Comparison of ENCODE assay signal across 21 mouse cellular contexts in genomic region chr11:98835296-98835695, GRCm38 (mm10). TPM values are rescaled to one million over a fixed set of nuclear protein-coding genes. Genes with fewer than 3 reads are reported as not detected.
DNase-seq lines count a peak whose midpoint lies in the region; ATAC-seq and TF ChIP-seq lines count a peak whose summit lies in the region.
"Had no signal": no experiment of that assay in that cellular context is flagged by ENCODE, and none has a peak within 500 bp of the region (broad histone marks: within the 10 kb centered on the region; RNA-seq: fewer than 3 reads in every experiment).

No protein-coding gene starts in this region.

- peaks cover 50% of the 10 kb centered on the region for H3K36me3 ChIP-seq in forebrain, embryonic 13.5 days (ENCODE audit: poor library complexity, severe bottlenecking)
- H3K36me3 ChIP-seq in forebrain, embryonic 12.5 days (replicated peaks), result peaks cover 41% of the 10 kb centered on the region
- peaks cover 16% of the 10 kb centered on the region; the same call in 1 of the 2 replicates for H3K36me3 ChIP-seq in lung, postnatal 0 days (ENCODE audit: insufficient read depth, low read length)
- H3K36me3 ChIP-seq in forebrain, postnatal 0 days (ENCODE audit: insufficient read depth), result peaks cover 30% of the 10 kb centered on the region

- no peak overlapping the region for H3K27ac ChIP-seq in forebrain, embryonic 13.5 days
- no peak overlapping the region for H3K27ac ChIP-seq in forebrain, embryonic 12.5 days
- H3K27ac ChIP-seq in lung, postnatal 0 days (ENCODE audit: low read length), result 0 out of 2 replicates have a peak overlapping the region, but pooled peaks have one; percentile 32
- peak overlapping the region; percentile 69 for H3K27ac ChIP-seq in forebrain, postnatal 0 days (ENCODE audit: low read depth, low read length)
- H3K27ac ChIP-seq: embryonic facial prominence, embryonic 12.5 days; heart, adult 2 months; hindbrain, embryonic 14.5 days; midbrain, embryonic 12.5 days had no signal

- H3K27me3 ChIP-seq in forebrain, embryonic 13.5 days, result peaks cover 22% of the 10 kb centered on the region
- H3K27me3 ChIP-seq in forebrain, embryonic 12.5 days, result peaks cover 36% of the 10 kb centered on the region
- H3K27me3 ChIP-seq in lung, postnatal 0 days (replicated peaks; ENCODE audit: insufficient read depth, low read length), result peaks cover 5% of the 10 kb centered on the region
- no peaks in the 10 kb centered on the region for H3K27me3 ChIP-seq in forebrain, postnatal 0 days (ENCODE audit: insufficient read depth, low read length)

- no peak overlapping the region for H3K4me3 ChIP-seq in forebrain, embryonic 13.5 days
- H3K4me3 ChIP-seq in forebrain, embryonic 12.5 days (replicated peaks), result no peak overlapping the region
- no peak overlapping the region for H3K4me3 ChIP-seq in lung, postnatal 0 days (ENCODE audit: low read depth, low read length)
- no peak overlapping the region for H3K4me3 ChIP-seq in forebrain, postnatal 0 days (ENCODE audit: low read depth, low read length)
- H3K4me3 ChIP-seq: heart, adult 2 months; intestine, embryonic 15.5 days; midbrain, embryonic 12.5 days had no signal

- no peak for ATAC-seq in forebrain, embryonic 13.5 days
- no peak for ATAC-seq in forebrain, embryonic 12.5 days (ENCODE audit: low FRiP score)
- no peak for ATAC-seq in lung, postnatal 0 days
- ATAC-seq in forebrain, postnatal 0 days, result peak; percentile 47; the same call in 1 of the 2 replicates

- no peak for TF ChIP-seq CTCF in lung, postnatal 0 days (IDR thresholded peaks at IDR 0.05)
- no peak for TF ChIP-seq CTCF in forebrain, postnatal 0 days (IDR thresholded peaks at IDR 0.05; ENCODE audit: low read depth)

- DNase-seq in lung, postnatal 0 days (ENCODE audit: low spot score), result no peak
- no peak for DNase-seq in lung, postnatal 25 days (ENCODE audit: low spot score)
- DNase-seq in R1 (ENCODE audit: low read depth, low spot score), result peak; percentile 52
- peak; percentile 69 for DNase-seq in forebrain, postnatal 0 days
- DNase-seq in spleen, adult 18-20 months, result no peak
- no peak for DNase-seq in adrenal gland, postnatal 25 days
- DNase-seq: cerebellum, adult 9-10 months; gastrocnemius, postnatal 25 days; heart, adult 2 months; heart, postnatal 36 days; kidney, postnatal 36 days; lung, adult 2 months; lung, postnatal 4 days; thymus, postnatal 14 days had no signal

- TF ChIP-seq EP300 in lung, postnatal 0 days (IDR thresholded peaks at IDR 0.05), result no peak

- WGBS in forebrain, embryonic 13.5 days, result 27% methylated on average over 5 of the region's 5 CpGs
- WGBS in forebrain, embryonic 12.5 days, result 31% methylated on average over 5 of the region's 5 CpGs
- WGBS in lung, postnatal 0 days, result 54% methylated on average over 5 of the region's 5 CpGs
- WGBS in forebrain, postnatal 0 days, result 18% methylated on average over 5 of the region's 5 CpGs

- H3K9ac ChIP-seq in forebrain, embryonic 13.5 days, result 0 out of 2 replicates have a peak overlapping the region, but pooled peaks have one; percentile 4
- H3K9ac ChIP-seq in forebrain, embryonic 12.5 days, result no peak overlapping the region
- no peak overlapping the region for H3K9ac ChIP-seq in lung, postnatal 0 days (replicated peaks; ENCODE audit: low read depth)
- no peak overlapping the region for H3K9ac ChIP-seq in forebrain, postnatal 0 days
- H3K9ac ChIP-seq: embryonic facial prominence, embryonic 12.5 days; hindbrain, embryonic 14.5 days; intestine, embryonic 15.5 days; midbrain, embryonic 12.5 days had no signal

- no peaks in the 10 kb centered on the region for H3K9me3 ChIP-seq in forebrain, embryonic 13.5 days (replicated peaks)
- H3K9me3 ChIP-seq in forebrain, embryonic 12.5 days, result no peaks in the 10 kb centered on the region
- no peaks in the 10 kb centered on the region for H3K9me3 ChIP-seq in lung, postnatal 0 days (ENCODE audit: low read length)
- H3K9me3 ChIP-seq in forebrain, postnatal 0 days (ENCODE audit: low read length), result no peaks in the 10 kb centered on the region
- H3K9me3 ChIP-seq: embryonic facial prominence, embryonic 12.5 days; intestine, embryonic 15.5 days; midbrain, embryonic 12.5 days had no signal

- H3K4me2 ChIP-seq in forebrain, embryonic 13.5 days, result no peak overlapping the region
- no peak overlapping the region for H3K4me2 ChIP-seq in forebrain, embryonic 12.5 days
- H3K4me2 ChIP-seq in lung, postnatal 0 days (replicated peaks; ENCODE audit: low read depth, low read length), result no peak overlapping the region
- H3K4me2 ChIP-seq in forebrain, postnatal 0 days (ENCODE audit: low read depth), result no peak overlapping the region
- H3K4me2 ChIP-seq: hindbrain, embryonic 14.5 days; liver, embryonic 11.5 days had no signal

- peaks cover 30% of the 10 kb centered on the region for H3K4me1 ChIP-seq in forebrain, embryonic 13.5 days
- H3K4me1 ChIP-seq in forebrain, embryonic 12.5 days, result peaks cover 38% of the 10 kb centered on the region
- H3K4me1 ChIP-seq in lung, postnatal 0 days (ENCODE audit: insufficient read depth, low read depth, low read length), result 0 out of 2 replicates have a peak, but pooled peaks cover 4% of the 10 kb centered on the region
- peaks cover 26% of the 10 kb centered on the region for H3K4me1 ChIP-seq in forebrain, postnatal 0 days (ENCODE audit: insufficient read depth)

RNA-seq across cellular contexts. Expression of gene Rapgefl1, which starts 1.3 kb away (rescaled TPM):
- 2.4 and 3.0 TPM in 2 replicates for polyA plus RNA-seq in forebrain, embryonic 13.5 days (2015; fragmentation: Nextera tagmentation; extraction: Ambion mirVana)
- polyA plus RNA-seq in forebrain, embryonic 12.5 days (2016; fragmentation: Nextera tagmentation; extraction: Ambion mirVana), result 1.5 and 1.6 TPM in 2 replicates
- polyA plus RNA-seq in lung, postnatal 0 days (2015; fragmentation: Nextera tagmentation; extraction: Ambion mirVana), result 1.1 and 1.5 TPM in 2 replicates
- 28.7 TPM in 2 replicates for total RNA-seq in forebrain, postnatal 0 days (2014; rRNA removed)
- polyA plus RNA-seq in forebrain, postnatal 0 days (2015; fragmentation: Nextera tagmentation; extraction: Ambion mirVana), result 5.6 and 9.8 TPM in 2 replicates
- 0.52 and 0.70 TPM in 2 replicates for total RNA-seq in adrenal gland, postnatal 25 days (2021)

RNA-seq across cellular contexts. Expression of gene Wipf2, which starts 28.1 kb away (rescaled TPM):
- polyA plus RNA-seq in forebrain, embryonic 13.5 days (2015; fragmentation: Nextera tagmentation; extraction: Ambion mirVana), result 5.0 and 5.4 TPM in 2 replicates
- 4.8 and 5.2 TPM in 2 replicates for polyA plus RNA-seq in forebrain, embryonic 12.5 days (2016; fragmentation: Nextera tagmentation; extraction: Ambion mirVana)
- polyA plus RNA-seq in lung, postnatal 0 days (2015; fragmentation: Nextera tagmentation; extraction: Ambion mirVana), result 4.0 and 4.1 TPM in 2 replicates
- total RNA-seq in forebrain, postnatal 0 days (2014; rRNA removed), result 7.1 and 8.2 TPM in 2 replicates
- 1.6 and 3.0 TPM in 2 replicates for polyA plus RNA-seq in forebrain, postnatal 0 days (2015; fragmentation: Nextera tagmentation; extraction: Ambion mirVana)
- 18.0 and 26.4 TPM in 2 replicates for total RNA-seq in adrenal gland, postnatal 25 days (2021)

RNA-seq across cellular contexts. Expression of gene Casc3, which starts 30.6 kb away (rescaled TPM):
- 46.4 and 51.1 TPM in 2 replicates for polyA plus RNA-seq in forebrain, embryonic 13.5 days (2015; fragmentation: Nextera tagmentation; extraction: Ambion mirVana)
- polyA plus RNA-seq in forebrain, embryonic 12.5 days (2016; fragmentation: Nextera tagmentation; extraction: Ambion mirVana), result 63.2 and 67.4 TPM in 2 replicates
- 22.7 and 22.9 TPM in 2 replicates for polyA plus RNA-seq in lung, postnatal 0 days (2015; fragmentation: Nextera tagmentation; extraction: Ambion mirVana)
- total RNA-seq in forebrain, postnatal 0 days (2014; rRNA removed), result 22.5 and 27.2 TPM in 2 replicates
- polyA plus RNA-seq in forebrain, postnatal 0 days (2015; fragmentation: Nextera tagmentation; extraction: Ambion mirVana), result 29.5 and 37.4 TPM in 2 replicates
- 37.2 and 41.5 TPM in 2 replicates for total RNA-seq in adrenal gland, postnatal 25 days (2021)

RNA-seq across cellular contexts. Expression of gene Msl1, which starts 40.0 kb away (rescaled TPM):
- polyA plus RNA-seq in forebrain, embryonic 13.5 days (2015; fragmentation: Nextera tagmentation; extraction: Ambion mirVana), result 31.3 and 32.9 TPM in 2 replicates
- polyA plus RNA-seq in forebrain, embryonic 12.5 days (2016; fragmentation: Nextera tagmentation; extraction: Ambion mirVana), result 39.3 and 39.9 TPM in 2 replicates
- 16.3 and 21.3 TPM in 2 replicates for polyA plus RNA-seq in lung, postnatal 0 days (2015; fragmentation: Nextera tagmentation; extraction: Ambion mirVana)
- 87.2 and 94.6 TPM in 2 replicates for total RNA-seq in forebrain, postnatal 0 days (2014; rRNA removed)
- 16.3 and 24.1 TPM in 2 replicates for polyA plus RNA-seq in forebrain, postnatal 0 days (2015; fragmentation: Nextera tagmentation; extraction: Ambion mirVana)
- total RNA-seq in adrenal gland, postnatal 25 days (2021), result 109 and 113 TPM in 2 replicates

Comparison
In these comparisons a context has a peak if more than half of its experiments do, and no peak if none do; other contexts are left out.
1. H3K27ac ChIP-seq: peak in lung, postnatal 0 days (single experiment) and forebrain, postnatal 0 days (single experiment); none in forebrain, embryonic 13.5 days (single experiment) and forebrain, embryonic 12.5 days (single experiment).
2. DNase-seq: peak in R1 (single experiment) and forebrain, postnatal 0 days (single experiment); none in lung, postnatal 0 days (single experiment), lung, postnatal 25 days (single experiment), spleen, adult 18-20 months (0 of 2) and adrenal gland, postnatal 25 days (single experiment).